Mouse (Mus musculus): ENCODE results near the gene Lgals12.

GRCm38 (mm10) chr19:7633786-7634185 is 26.8 kb upstream of the Lgals12 start:
- TF ChIP-seq CTCF (IDR thresholded peaks at IDR 0.05; ENCODE audit: low read depth) (no peak), EP300 (IDR thresholded peaks at IDR 0.05; ENCODE audit: low read depth) (no peak)
